In the genomic region with DNA sequence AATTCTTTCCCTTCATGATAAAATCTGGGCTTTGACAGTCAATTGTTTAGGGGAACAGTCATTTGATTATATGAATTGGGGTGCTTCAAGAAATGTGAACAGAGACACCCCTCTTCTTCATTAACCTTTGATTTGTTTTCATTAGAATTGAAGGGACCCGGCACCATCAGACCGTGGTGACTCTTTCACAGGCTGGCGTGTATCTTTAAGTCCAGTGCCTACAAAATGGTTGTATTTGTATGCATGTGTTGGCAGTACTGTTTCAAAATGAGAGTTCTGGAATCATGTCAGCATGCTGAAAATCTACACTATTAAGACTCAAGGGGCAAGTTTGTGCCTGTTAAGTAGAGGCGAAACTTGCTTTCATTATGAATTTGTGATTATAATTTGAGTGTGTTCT, we compare ENCODE assay signal across 24 mouse cellular contexts.
"Had no signal": no experiment of that assay in that cellular context is flagged by ENCODE, and none has a peak within 500 bp of the region (broad histone marks: within the 10 kb centered on the region; RNA-seq: fewer than 3 reads in every experiment).

No protein-coding gene starts in this region.

- DNase-seq: cerebellum, adult 9-11 months; cerebellum, postnatal 10 days; cerebellum, postnatal 14 days; cerebellum, postnatal 25 days; cerebellum, postnatal 36 days; embryo, embryonic 11 days; forebrain, postnatal 0 days; gastrocnemius, adult 2 months; gastrocnemius, postnatal 10 days; gastrocnemius, postnatal 14 days; gastrocnemius, postnatal 25 days; gastrocnemius, postnatal 36 days; heart, adult 11 months; heart, adult 18-20 months; heart, adult 2 months had no signal

- H3K9ac ChIP-seq: embryonic facial prominence, embryonic 12.5 days; embryonic facial prominence, embryonic 13.5 days; embryonic facial prominence, embryonic 15.5 days; forebrain, embryonic 12.5 days; forebrain, embryonic 13.5 days; forebrain, embryonic 15.5 days; forebrain, postnatal 0 days had no signal

- H3K36me3 ChIP-seq: embryonic facial prominence, embryonic 10.5 days; embryonic facial prominence, embryonic 12.5 days; embryonic facial prominence, embryonic 13.5 days; embryonic facial prominence, embryonic 15.5 days; forebrain, embryonic 10.5 days; forebrain, embryonic 12.5 days; forebrain, embryonic 15.5 days had no signal

- H3K27me3 ChIP-seq: embryonic facial prominence, embryonic 12.5 days; embryonic facial prominence, embryonic 13.5 days; embryonic facial prominence, embryonic 15.5 days; forebrain, embryonic 12.5 days; forebrain, embryonic 13.5 days; forebrain, embryonic 15.5 days had no signal

- H3K4me3 ChIP-seq: embryonic facial prominence, embryonic 10.5 days; embryonic facial prominence, embryonic 12.5 days; embryonic facial prominence, embryonic 13.5 days; embryonic facial prominence, embryonic 15.5 days; erythroblast, embryonic 14.5 days; forebrain, embryonic 10.5 days; forebrain, embryonic 12.5 days; forebrain, embryonic 13.5 days; forebrain, embryonic 15.5 days; gastrocnemius, adult 2 months; heart, adult 2 months had no signal

- H3K27ac ChIP-seq: embryonic facial prominence, embryonic 10.5 days; embryonic facial prominence, embryonic 12.5 days; embryonic facial prominence, embryonic 13.5 days; embryonic facial prominence, embryonic 15.5 days; forebrain, embryonic 10.5 days; forebrain, embryonic 12.5 days; forebrain, embryonic 13.5 days; forebrain, embryonic 15.5 days; gastrocnemius, adult 2 months; heart, adult 2 months had no signal

- H3K4me1 ChIP-seq: embryonic facial prominence, embryonic 12.5 days; forebrain, embryonic 10.5 days; forebrain, embryonic 12.5 days; forebrain, embryonic 13.5 days; forebrain, embryonic 15.5 days had no signal

- H3K9me3 ChIP-seq: embryonic facial prominence, embryonic 10.5 days; embryonic facial prominence, embryonic 12.5 days; embryonic facial prominence, embryonic 13.5 days; embryonic facial prominence, embryonic 15.5 days; forebrain, embryonic 10.5 days; forebrain, embryonic 12.5 days; forebrain, embryonic 13.5 days; forebrain, embryonic 15.5 days had no signal

- H3K4me2 ChIP-seq: embryonic facial prominence, embryonic 12.5 days; embryonic facial prominence, embryonic 13.5 days; embryonic facial prominence, embryonic 15.5 days; forebrain, embryonic 12.5 days; forebrain, embryonic 13.5 days; forebrain, embryonic 15.5 days had no signal
